Mouse (Mus musculus): ENCODE data around the gene Tsacc.

GRCm38 (mm10) chr3:88254268-88254926 is 42.4 kb downstream of the Tsacc start, which contains the start of gene Rhbg:
- TF ChIP-seq POLR2A (IDR thresholded peaks at IDR 0.05; ENCODE audit: insufficient read depth, low read depth, low read length) (no peak), CTCF (IDR thresholded peaks at IDR 0.05) (no peak), EP300 (IDR thresholded peaks at IDR 0.05; ENCODE audit: insufficient read depth, low read depth, low read length) (no peak)
